Mouse (Mus musculus) heart, embryonic 12.5 days (tissue): ENCODE data around the gene Ppa1. TPM values are rescaled to one million over a fixed set of nuclear protein-coding genes. Genes with fewer than 3 reads are reported as not detected.

Experiments used
- ATAC-seq: fragments of 200-750 bp; cut with Nextera tagmentation; 2 replicates; pipeline ENCODE4 v1.8.0; 2017; ENCODE audit warnings: moderate TSS enrichment, moderate library complexity; ENCODE audit not compliant: insufficient number of reproducible peaks, low FRiP score
- H3K27ac ChIP-seq: fragments of 300-500 bp; sonication (generic); 2 replicates; pipeline ENCODE4 v1.5.1; 2016; ENCODE audit warnings: mild to moderate bottlenecking, moderate library complexity; ENCODE audit not compliant: poor library complexity, severe bottlenecking
- H3K27me3 ChIP-seq: fragments of 300-500 bp; sonication (generic); replicated peaks from 2 replicates; pipeline ENCODE4 v1.6.1; 2016; ENCODE audit warnings: mild to moderate bottlenecking, moderate library complexity
- H3K36me3 ChIP-seq: fragments of 300-500 bp; sonication (generic); 2 replicates; pipeline ENCODE4 v1.6.1; 2016; ENCODE audit warnings: mild to moderate bottlenecking, moderate library complexity
- H3K4me1 ChIP-seq: fragments of 300-500 bp; sonication (generic); replicated peaks from 2 replicates; pipeline ENCODE4 v1.6.1; 2016; ENCODE audit warnings: mild to moderate bottlenecking
- H3K4me2 ChIP-seq: fragments of 300-500 bp; sonication (generic); 2 replicates; pipeline ENCODE4 v1.6.1; 2016; ENCODE audit warnings: mild to moderate bottlenecking, moderate library complexity
- H3K4me3 ChIP-seq: fragments of 300-500 bp; sonication (generic); 2 replicates; pipeline ENCODE4 v1.5.1; 2016; ENCODE audit warnings: mild to moderate bottlenecking
- H3K9ac ChIP-seq: fragments of 300-500 bp; sonication (generic); 2 replicates; pipeline ENCODE4 v1.6.1; 2016; ENCODE audit warnings: mild to moderate bottlenecking, moderate library complexity
- H3K9me3 ChIP-seq: fragments of 300-500 bp; sonication (generic); replicated peaks from 2 replicates; pipeline ENCODE4 v1.6.1; 2016; ENCODE audit warnings: mild to moderate bottlenecking, moderate library complexity
- WGBS: fragments of 180-500 bp; shearing (Covaris S2); methylation state at CpG from one replicate; pipeline ENCODE4 v1.1.7; 2016; 5-methylcytosine and 5-hydroxymethylcytosine counted together
- polyA plus RNA-seq: library from polyadenylated mRNA; unstranded; fragments of >200 nt; fragmentation: Nextera tagmentation; extraction: Ambion mirVana; gene quantifications from 2 replicates; pipeline ENCODE4 v1.2.1, GENCODE M21; 2016

The Ppa1 gene
- polyA plus RNA-seq, 1 experiment from 2014 or later = 130 TPM

DNA sequence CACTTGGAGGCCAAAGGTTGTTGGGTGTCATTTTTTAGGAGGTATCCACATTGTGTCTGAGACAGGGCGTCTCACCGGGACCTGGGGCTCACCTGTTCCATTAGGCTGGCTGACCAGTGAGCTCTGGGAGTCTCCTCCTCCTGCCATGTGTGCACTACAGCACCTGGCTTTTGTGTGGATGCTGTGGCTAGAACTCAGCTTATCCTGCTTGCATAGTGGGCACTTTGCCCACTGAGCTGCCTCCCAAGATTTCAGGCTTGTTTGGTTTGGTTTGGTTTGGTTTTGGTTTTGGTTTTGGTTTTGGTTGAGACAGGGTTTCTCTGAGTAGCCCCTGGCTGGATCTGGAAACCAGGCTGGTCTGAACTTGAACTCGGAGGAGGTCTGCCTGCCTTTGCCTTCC, 73.9 kb downstream of the Ppa1 start:
- no peaks in the 10 kb centered on the region for H3K27me3 ChIP-seq
- no peaks in the 10 kb centered on the region for H3K9me3 ChIP-seq
- peaks cover 6% of the 10 kb centered on the region; the same call in 1 of the 2 replicates for H3K4me1 ChIP-seq
- no peak overlapping the region for H3K4me2 ChIP-seq
- no peak overlapping the region for H3K9ac ChIP-seq
- no peak for ATAC-seq
- H3K36me3 ChIP-seq = peaks cover 8% of the 10 kb centered on the region
- 85% methylated on average over 3 of the region's 3 CpGs for WGBS
- H3K4me3 ChIP-seq = no peak overlapping the region
- no peak overlapping the region for H3K27ac ChIP-seq

DNA sequence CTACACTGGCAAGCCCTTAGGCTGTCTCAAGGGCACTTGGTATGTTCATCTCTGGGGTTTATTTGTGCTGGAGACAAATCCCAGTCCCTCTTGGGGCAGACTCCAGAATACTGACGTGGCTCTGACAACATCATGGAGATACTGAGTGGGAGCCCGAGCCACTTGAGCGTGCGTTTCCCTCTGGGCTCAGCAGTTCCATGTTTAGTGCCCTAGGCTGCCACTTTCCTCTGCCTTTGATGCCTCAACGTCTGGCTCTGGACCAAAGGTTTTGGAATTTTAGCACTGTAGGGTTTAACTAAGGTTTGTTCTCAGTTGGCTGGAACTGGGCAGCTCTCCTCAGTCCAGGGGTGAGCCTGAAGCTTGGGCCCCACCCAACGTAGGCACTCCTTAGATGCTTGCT, 74.9 kb downstream of the Ppa1 start:
- peaks cover 17% of the 10 kb centered on the region for H3K36me3 ChIP-seq
- no peaks in the 10 kb centered on the region for H3K9me3 ChIP-seq
- no peak overlapping the region for H3K9ac ChIP-seq
- H3K27me3 ChIP-seq = no peaks in the 10 kb centered on the region
- WGBS = 56% methylated on average over 6 of the region's 6 CpGs
- no peak overlapping the region for H3K27ac ChIP-seq
- H3K4me2 ChIP-seq = no peak overlapping the region
- no peak overlapping the region for H3K4me3 ChIP-seq
- no peak for ATAC-seq
- peaks cover 6% of the 10 kb centered on the region; the same call in 1 of the 2 replicates for H3K4me1 ChIP-seq

Other genes with a start within 250 kb of the Ppa1 start
- not detected in 2 replicates for gene Nodal, start 230.6 kb upstream of the Ppa1 start, polyA plus RNA-seq
- 49.7 and 52.7 TPM in 2 replicates for gene Eif4ebp2, start 195.9 kb upstream of the Ppa1 start, polyA plus RNA-seq
- gene Lrrc20, start 172.8 kb upstream of the Ppa1 start, polyA plus RNA-seq = 12.6 and 13.3 TPM in 2 replicates
- gene Npffr1, start 53.1 kb upstream of the Ppa1 start, polyA plus RNA-seq = 0.05 and 0.06 TPM in 2 replicates
- 172 and 179 TPM in 2 replicates for gene Sar1a, start 31.7 kb downstream of the Ppa1 start, polyA plus RNA-seq
- 31.0 and 32.1 TPM in 2 replicates for gene Tysnd1, start 47.0 kb downstream of the Ppa1 start, polyA plus RNA-seq
- gene Aifm2, start 66.7 kb downstream of the Ppa1 start, polyA plus RNA-seq = 20.8 and 22.7 TPM in 2 replicates
- gene H2afy2, start 135.6 kb downstream of the Ppa1 start, polyA plus RNA-seq = 72.7 and 76.0 TPM in 2 replicates